Mouse (Mus musculus) right cerebral cortex, adult 2 months (tissue): ENCODE measurements at regions not wholly inside any gene's neighbourhood (a gene's known extent, or its start where the extent isn't known, plus 50 kb on each side); places are given as distances from the start of the nearest gene placed in this dataset.

Source experiments
- DNase-seq, 2 experiments: peaks; one replicate each; pipeline ENCODE4 v3.0.0; 2021 to 2022; ENCODE audit warnings: low spot score in 2 of 2

- no peak for DNase-seq
Observed at GRCm38 (mm10) chr10:99578366-99578765, 181.1 kb downstream of the Csl start.

GRCm38 (mm10) chr10:99580191-99580590 is 179.3 kb downstream of the Csl start:
- no peak for DNase-seq

DNA sequence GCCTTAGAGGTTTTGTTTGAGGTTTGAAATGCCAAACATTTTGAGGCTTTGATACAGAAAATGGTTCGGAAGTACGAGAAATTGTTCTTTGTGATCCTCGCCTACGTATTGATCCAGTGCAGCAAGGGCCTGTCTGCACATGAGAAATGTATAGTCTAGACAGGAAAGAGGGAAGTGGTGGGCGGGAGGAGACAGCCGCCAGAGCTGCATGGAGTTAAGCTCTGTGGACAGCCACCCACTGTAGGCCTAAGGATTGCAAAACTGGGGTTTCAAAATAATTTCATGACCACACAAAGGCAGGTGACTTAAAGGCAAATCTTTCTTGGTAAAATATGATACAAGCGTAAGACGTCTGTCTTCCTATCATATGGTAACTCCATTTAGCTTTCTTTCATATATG is 178.4 kb downstream of the Csl start:
- DNase-seq: no peak

DNA sequence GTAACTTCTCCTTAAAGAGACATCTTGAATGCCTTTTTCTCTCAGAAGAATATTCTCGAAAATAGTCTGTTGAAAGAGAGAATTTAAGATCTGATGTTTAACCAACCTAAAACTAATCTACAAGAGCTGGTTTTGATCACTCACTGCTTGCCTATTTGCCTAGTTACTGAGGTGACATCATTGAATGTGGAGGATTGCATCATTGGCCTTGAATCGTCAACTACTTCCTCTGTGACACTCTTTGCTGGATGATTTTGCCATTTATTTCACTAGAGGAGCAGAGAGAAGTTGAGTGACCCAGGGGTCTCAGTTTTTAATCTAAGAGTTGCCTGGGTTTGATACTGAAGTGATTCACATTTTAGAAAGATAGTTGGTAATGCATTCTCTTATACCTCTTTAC is 174.6 kb downstream of the Csl start:
- no peak for DNase-seq

- peak in 1 of 2 experiments; percentile 44 for DNase-seq
Observed at GRCm38 (mm10) chr10:99592220-99592619, 167.2 kb downstream of the Csl start.

DNA sequence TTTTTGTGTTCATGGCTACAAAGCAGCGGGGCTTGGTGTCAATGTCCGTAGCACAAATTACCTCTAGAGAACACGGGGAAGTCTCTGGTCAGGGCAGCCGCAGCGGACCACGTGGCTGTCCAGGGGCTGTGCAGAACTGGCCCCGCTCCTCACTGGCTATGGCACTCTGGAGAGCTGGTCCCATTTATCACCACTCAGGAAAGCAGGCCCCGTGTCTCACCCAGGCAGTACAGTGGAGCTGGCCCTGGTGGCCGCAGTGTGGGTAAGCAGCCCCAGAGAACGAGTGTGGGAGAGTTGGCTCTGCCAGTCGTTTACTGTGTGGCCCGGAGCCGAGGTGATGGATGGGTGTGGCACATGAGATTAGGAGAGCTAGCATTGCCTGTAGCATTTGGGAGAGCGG is 163.8 kb downstream of the Csl start:
- DNase-seq: no peak

- peak in 1 of 2 experiments; percentile 44 for DNase-seq
Observed at GRCm38 (mm10) chr10:99599142-99600120, 160.0 kb downstream of the Csl start.

DNA sequence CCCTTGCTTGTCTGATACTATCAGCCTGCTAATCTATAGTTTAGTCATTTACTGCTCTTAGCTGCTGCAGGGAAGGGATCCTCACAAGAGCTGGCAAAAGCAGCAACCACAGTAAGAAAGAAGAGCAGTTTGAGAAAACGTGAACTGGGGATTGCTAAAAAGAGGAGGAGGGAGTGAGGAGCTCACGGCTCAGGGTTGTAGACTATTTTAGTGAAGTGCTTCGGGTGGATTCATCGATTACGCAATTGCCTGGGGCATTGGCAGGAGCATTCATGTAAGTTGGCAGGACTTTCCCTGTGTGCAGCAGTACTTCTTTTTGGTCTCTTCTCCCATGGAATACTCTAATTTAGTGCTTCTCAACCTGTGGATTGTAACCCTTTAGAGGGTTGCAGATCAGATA is 157.1 kb downstream of the Csl start:
- DNase-seq: no peak

DNA sequence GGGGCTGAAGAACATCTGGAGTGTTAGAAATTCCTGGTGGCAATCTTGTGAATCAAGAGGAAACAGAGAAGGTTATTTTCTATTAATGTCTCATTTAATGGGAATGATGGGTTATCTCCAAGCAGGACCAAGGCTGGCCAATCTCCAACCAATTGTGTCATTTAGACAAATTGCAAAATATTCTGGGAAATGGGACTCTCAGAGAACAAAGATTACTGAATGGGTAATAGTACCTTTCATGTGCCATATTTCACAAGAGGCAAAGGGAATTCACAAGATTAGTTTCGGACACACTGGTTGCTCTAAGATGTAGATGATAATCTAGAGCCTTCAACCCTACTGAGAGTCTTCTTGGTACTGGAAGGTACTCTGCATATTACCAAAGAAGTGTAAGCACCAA is 155.3 kb downstream of the Csl start:
- DNase-seq: no peak

DNA sequence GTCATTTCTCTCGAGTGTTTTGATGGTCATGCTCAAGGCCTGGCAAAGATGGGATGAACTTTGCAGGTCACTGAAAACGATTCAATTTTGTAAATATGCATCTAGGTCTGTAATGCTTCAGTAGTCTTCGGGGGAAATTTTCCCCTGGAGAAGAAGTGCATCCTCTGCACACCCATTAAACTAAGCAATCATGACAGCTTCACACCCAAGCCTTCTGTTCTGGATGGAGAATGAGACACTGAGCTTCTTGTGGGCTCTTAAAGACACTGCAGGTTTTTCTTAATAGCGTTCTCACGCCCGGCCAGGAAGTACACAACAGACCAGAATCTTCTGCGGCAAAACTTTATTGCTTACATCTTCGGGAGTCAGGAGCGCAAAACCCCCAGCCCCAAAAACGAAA is 151.0 kb downstream of the Csl start:
- no peak for DNase-seq

- no peak for DNase-seq
Observed at GRCm38 (mm10) chr10:99609420-99609819, 150.0 kb downstream of the Csl start.

DNA sequence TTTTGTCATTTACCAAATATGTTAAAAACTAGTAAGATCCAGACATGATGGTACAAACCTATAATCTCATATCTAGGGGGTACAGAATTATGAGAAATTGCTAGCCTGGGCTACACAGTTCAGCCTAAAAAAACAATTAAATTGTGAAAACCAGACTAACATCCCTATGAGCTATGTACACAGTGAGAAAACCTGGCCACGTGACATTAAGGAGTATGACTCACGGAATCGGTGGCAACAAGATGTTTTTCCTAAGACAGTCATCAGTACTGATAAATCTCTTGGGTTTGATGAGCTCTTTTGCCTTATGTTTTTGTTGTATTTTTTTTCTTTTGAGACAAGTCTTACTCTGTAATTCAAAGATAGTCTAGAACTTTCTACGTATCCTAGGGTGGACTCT is 148.6 kb downstream of the Csl start:
- no peak for DNase-seq

GRCm38 (mm10) chr10:99614392-99615249 is 144.8 kb downstream of the Csl start:
- DNase-seq: no peak

DNA sequence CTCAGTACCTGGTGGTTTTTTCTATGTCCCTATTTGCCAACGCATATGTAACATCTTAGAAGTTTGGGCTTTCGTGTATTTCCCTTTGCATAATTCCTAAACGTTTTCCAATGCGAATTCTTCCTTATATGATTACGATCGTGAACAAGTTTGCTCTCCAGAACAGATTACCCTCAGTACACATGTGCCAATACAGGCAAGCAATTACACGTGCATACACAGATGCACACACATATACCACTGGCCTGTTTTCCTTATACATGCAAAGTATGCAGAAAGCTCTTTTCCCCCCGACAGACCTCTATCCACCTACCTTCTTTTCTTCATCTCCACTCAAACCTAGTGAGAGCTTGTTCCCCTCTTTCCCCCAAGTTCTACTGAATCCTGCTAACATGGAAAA is 144.1 kb downstream of the Csl start:
- no peak for DNase-seq

DNA sequence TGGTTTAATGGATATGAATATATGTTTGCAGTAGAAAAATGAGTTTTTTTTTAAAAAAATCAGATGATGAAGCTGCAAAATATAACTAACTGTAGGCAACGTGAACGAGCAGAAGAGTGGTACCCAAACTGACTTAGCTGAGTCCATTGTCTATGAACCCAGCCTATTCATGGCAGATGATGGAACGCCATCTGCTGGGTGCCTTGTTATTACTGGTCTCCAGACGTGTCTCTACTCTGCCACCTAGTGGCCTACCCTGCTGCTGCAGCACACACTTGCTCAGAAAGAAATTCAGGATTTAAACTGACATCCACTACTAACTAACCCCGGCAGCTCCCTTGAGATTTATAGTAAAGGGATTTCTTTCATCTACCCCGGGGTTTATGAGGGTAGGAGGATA is 143.7 kb downstream of the Csl start:
- DNase-seq: peak; percentile 93 to 96

DNA sequence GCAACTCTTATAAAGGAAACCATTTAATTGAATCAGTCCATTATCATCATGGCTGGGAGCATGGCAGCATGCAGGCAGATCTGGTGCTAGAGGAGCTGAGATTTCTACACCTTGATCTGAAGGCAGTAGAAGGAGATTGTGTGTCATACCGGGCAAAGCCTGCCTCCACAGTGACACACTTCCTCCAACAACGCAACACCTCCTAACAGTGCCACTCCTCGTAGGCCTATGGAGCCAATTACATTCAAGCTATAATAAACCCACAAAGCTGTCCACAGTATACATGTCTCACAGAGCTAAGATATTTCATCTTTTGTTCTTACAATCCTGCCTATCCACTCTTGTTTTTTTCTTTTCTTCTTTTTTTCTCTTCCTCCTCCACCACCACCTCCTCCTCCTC is 141.8 kb downstream of the Csl start:
- DNase-seq: no peak

DNA sequence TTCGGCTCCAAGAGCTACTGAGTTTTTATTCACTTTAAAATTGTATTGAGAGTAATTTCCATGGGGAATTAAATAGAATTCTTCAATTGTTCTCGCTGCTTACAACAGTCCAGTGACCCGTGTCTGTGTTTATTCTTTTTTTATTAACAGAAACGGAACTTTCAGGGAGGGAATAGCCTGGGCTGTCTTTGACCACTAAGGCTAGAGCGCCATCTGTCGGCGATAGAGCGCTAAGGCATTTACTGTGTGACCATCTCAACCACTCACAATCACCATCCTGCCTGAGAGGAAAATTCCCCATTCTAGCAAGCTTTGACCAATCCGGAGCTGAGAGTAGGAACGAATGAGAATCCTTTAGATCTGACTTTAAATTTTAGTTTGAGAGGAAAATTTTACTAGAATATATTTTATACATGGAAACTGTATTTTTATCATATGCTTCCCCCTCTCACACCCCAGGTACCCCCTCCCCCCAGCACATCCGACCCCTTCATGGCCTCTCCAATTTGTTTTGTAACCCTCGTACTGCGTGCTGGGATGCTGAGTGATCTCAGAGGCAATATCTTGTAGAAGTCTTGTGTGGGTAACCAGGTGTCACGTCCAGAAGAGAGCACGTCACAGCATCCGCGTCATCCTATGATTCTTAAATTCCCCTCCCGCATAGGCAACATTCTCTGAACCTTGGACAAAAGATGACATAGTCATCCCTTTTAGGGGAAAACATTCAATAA is 139.9 kb downstream of the Csl start:
- DNase-seq: peak; percentile 87

DNA sequence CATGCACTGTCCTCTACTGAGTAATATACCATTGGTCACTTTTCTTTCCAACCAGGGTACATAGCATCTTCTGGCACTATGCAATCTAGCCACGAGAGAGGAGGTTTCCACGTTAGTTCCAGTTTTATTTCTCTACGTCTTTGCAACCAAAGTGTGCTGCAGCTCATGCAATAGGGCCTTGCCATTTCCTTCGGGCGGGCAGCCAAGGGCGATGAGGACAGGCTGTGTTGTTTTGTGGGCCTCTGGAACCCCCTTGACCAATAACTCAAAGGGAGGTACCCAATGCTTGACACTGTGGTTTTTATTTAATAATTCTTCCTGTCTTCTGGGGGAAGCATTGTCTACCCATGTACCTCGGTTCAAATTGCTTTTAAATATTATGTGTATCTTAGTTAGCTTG is 139.0 kb downstream of the Csl start:
- DNase-seq: no peak

GRCm38 (mm10) chr10:99627355-99627754 is 132.1 kb downstream of the Csl start:
- DNase-seq: no peak

DNA sequence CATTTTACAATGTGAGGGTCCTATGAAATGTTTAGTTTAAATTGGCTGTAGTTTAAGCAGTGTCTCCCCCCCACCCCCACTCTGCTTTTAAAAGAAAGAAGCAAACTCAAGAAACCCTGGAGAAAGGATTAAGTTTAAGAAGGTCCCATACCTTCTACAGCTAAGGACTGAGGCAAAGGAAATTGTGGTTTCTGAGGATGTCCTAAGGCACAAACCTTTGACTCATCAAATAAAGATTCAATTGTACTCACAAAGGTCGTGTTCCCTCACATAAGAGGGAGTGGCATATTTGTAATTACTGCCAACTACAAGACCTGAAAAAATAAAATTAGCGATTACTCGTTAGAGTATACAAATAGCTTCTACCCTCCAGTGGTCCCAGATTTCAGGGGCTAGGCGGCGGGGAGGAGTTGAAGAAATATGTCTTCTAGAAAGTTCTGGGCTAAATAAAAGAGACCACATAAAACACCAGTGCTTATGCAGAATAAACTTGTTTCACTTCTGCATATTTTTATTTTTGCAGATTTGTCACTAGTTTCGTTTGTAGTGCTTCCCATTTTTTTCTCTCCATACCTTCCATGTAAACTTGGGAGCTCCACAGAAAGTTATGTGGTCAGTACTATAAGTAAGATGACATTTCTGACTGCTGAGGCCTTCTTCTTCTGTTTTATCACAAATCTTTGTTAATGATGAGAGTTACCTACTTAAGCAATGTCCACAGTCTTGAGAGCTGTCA is 127.0 kb downstream of the Csl start:
- DNase-seq: no peak

GRCm38 (mm10) chr10:99635796-99636195 is 123.7 kb downstream of the Csl start:
- DNase-seq: no peak
